Mouse (Mus musculus) midbrain, embryonic 14.5 days (tissue): Measurements from ENCODE around the gene Sbk3. TPM values are rescaled to one million over a fixed set of nuclear protein-coding genes. Genes with fewer than 3 reads are reported as not detected.

ENCODE experiments used
- ATAC-seq: fragments of 200-750 bp; cut with Nextera tagmentation; 2 replicates; pipeline ENCODE4 v1.8.0; 2017; ENCODE audit warnings: moderate number of reproducible peaks, moderate library complexity; ENCODE audit not compliant: low FRiP score, low TSS enrichment
- DNase-seq: peaks from one replicate; pipeline ENCODE4 v3.0.0-alpha.2; 2015
- H3K27ac ChIP-seq: fragments of 300-500 bp; sonication (generic); replicated peaks from 2 replicates; pipeline ENCODE4 v1.5.1; 2014; ENCODE audit warnings: mild to moderate bottlenecking, low read depth, low read length, moderate library complexity
- H3K27me3 ChIP-seq: fragments of 300-500 bp; sonication (generic); 2 replicates; pipeline ENCODE4 v1.6.1; 2014; ENCODE audit warnings: low read length, control low read depth, mixed read lengths; ENCODE audit not compliant: control insufficient read depth, insufficient read depth
- H3K36me3 ChIP-seq: fragments of 300-500 bp; sonication (generic); 2 replicates; pipeline ENCODE4 v1.6.1; 2014; ENCODE audit warnings: low read length, control low read depth; ENCODE audit not compliant: control insufficient read depth, insufficient read depth
- H3K4me1 ChIP-seq: fragments of 300-500 bp; sonication (generic); 2 replicates; pipeline ENCODE4 v1.6.1; 2014; ENCODE audit warnings: mild to moderate bottlenecking, antibody characterized with exemption, low read length, control low read depth; ENCODE audit not compliant: control insufficient read depth, insufficient read depth
- H3K4me2 ChIP-seq: fragments of 300-500 bp; sonication (generic); 2 replicates; pipeline ENCODE4 v1.6.1; 2014; ENCODE audit warnings: mild to moderate bottlenecking, low read length, moderate library complexity
- H3K4me3 ChIP-seq: fragments of 300-500 bp; sonication (generic); replicated peaks from 2 replicates; pipeline ENCODE4 v1.5.1; 2014; ENCODE audit warnings: low read depth, low read length
- H3K9ac ChIP-seq: fragments of 300-500 bp; sonication (generic); replicated peaks from 2 replicates; pipeline ENCODE4 v1.6.1; 2014; ENCODE audit warnings: mild to moderate bottlenecking, low read length, moderate library complexity
- H3K9me3 ChIP-seq: fragments of 300-500 bp; sonication (generic); 2 replicates; pipeline ENCODE4 v1.6.1; 2016; ENCODE audit warnings: low read length, control low read depth, mixed read lengths; ENCODE audit not compliant: control insufficient read depth
- WGBS: fragments of 180-500 bp; shearing (Covaris S2); extraction: QIAGEN DNeasy Blood & Tissue Kit; methylation state at CpG from one replicate; pipeline ENCODE4 v1.1.7; 2014; 5-methylcytosine and 5-hydroxymethylcytosine counted together
- polyA plus RNA-seq: library from polyadenylated mRNA; unstranded; fragments of >200 nt; fragmentation: Nextera tagmentation; extraction: Ambion mirVana; gene quantifications from 2 replicates; pipeline ENCODE4 v1.2.1, GENCODE M21; 2014

The Sbk3 gene
- polyA plus RNA-seq, 1 experiment from 2014 or later, result 0.89 TPM

- peaks cover 49% of the 10 kb centered on the region for H3K4me1 ChIP-seq
- peak; percentile 96 for DNase-seq
These were observed 47.9 kb downstream of the Sbk3 start for GRCm38 (mm10) chr7:4922931-4923565.

GRCm38 (mm10) chr7:4922508-4922907, 48.5 kb downstream of the Sbk3 start:
- H3K27me3 ChIP-seq, result no peaks in the 10 kb centered on the region
- ATAC-seq, result peak; percentile 85
- 0% methylated on average over 14 of the region's 14 CpGs for WGBS
- H3K9me3 ChIP-seq, result no peaks in the 10 kb centered on the region
- H3K4me1 ChIP-seq, result peaks cover 49% of the 10 kb centered on the region
- peak overlapping the region; percentile 91 for H3K4me2 ChIP-seq
- H3K36me3 ChIP-seq, result peaks cover 33% of the 10 kb centered on the region
- H3K9ac ChIP-seq, result peak overlapping the region; percentile 68
- peak overlapping the region; percentile 98 for H3K27ac ChIP-seq
- DNase-seq, result peak; percentile 96
- H3K4me3 ChIP-seq, result peak overlapping the region; percentile 41

More at GRCm38 (mm10) chr7:4922931-4923565, 47.9 kb downstream of the Sbk3 start:
- under 1% methylated on average over 14 of the region's 14 CpGs for WGBS
- ATAC-seq, result peak; percentile 60
- Histone ChIP-seq H3K4me2 (peak overlapping the region; percentile 91), H3K27ac (peak overlapping the region; percentile 98), H3K9me3 (no peaks in the 10 kb centered on the region), H3K9ac (peak overlapping the region; percentile 68), H3K4me3 (peak overlapping the region; percentile 41), H3K36me3 (peaks cover 29% of the 10 kb centered on the region), H3K27me3 (no peaks in the 10 kb centered on the region)

DNA sequence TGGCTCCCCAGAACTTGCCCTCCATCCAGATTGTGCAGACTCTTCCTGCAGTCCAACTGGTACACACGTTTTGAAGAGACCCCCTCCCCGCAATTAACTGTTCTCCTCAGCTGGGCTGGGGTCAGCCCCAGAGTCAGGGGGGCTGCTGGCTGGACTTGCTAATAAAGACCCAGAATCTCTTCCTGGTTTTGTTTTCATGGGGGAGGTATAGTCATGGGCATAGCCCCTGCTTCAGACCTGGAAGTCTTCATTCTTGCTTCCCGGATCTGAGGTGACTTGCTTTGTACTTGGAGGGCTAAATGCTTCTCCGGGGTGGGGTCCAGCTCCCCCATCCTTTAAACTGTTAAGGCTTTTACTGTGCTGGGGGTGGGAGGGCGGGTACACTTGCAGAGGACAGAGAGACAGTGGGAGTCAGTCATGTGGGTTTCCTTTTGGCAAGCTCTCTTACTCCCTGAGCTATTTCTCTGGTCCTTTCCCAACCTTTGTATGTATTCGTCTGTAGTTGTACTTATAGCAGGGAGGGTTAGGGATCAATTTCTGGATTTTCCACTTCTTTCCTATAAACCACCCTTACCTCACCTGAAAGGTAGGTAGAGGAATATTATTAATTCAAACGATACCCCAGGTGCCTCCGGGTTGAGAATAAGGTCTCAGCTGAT, 49.0 kb downstream of the Sbk3 start, which contains the start of gene Nat14:
Gene Nat14 (plus strand): TSS at position 205 of the 659 bp plus-strand sequence.
- ATAC-seq (no peak; the same call in 1 of the 2 replicates), DNase-seq (no peak)
- no peaks in the 10 kb centered on the region for H3K9me3 ChIP-seq
- H3K36me3 ChIP-seq, result peaks cover 33% of the 10 kb centered on the region
- H3K9ac ChIP-seq, result peak within 1 kb of the TSS; percentile 68
- peaks cover 52% of the 10 kb centered on the region for H3K4me1 ChIP-seq
- H3K4me3 ChIP-seq, result peak within 1 kb of the TSS; percentile 41
- H3K27ac ChIP-seq, result peak within 1 kb of the TSS; percentile 98
- no peaks in the 10 kb centered on the region for H3K27me3 ChIP-seq
- H3K4me2 ChIP-seq, result peak within 1 kb of the TSS; percentile 91
- 21% methylated on average over 8 of the region's 8 CpGs for WGBS

GRCm38 (mm10) chr7:4920976-4921823, 49.8 kb downstream of the Sbk3 start:
- Histone ChIP-seq H3K9me3 (no peaks in the 10 kb centered on the region), H3K36me3 (peaks cover 33% of the 10 kb centered on the region), H3K9ac (peak overlapping the region; percentile 68; the same call in 1 of the 2 replicates), H3K27me3 (no peaks in the 10 kb centered on the region), H3K27ac (peak overlapping the region; percentile 98), H3K4me2 (peak overlapping the region; percentile 91), H3K4me3 (no peak overlapping the region), H3K4me1 (peaks cover 59% of the 10 kb centered on the region)
- ATAC-seq (no peak), DNase-seq (no peak)
- 56% methylated on average over 23 of the region's 23 CpGs for WGBS

DNA sequence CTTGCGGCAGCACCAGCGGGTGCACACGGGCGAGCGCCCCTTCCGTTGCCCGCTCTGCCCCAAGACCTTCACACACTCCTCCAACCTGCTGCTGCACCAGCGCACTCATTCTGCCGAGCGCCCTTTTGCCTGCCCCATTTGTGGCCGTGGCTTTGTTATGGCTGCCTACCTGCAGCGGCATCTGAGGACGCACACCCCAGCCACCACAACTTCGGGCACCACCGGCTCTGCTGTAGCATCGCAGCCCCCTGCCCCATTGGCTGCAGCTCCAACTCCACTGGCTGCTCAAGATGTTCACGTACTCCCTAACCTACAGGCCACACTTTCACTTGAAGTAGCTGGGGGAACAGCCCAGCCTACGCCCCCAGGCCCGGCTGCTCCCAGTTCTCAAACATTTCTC, 50.5 kb downstream of the Sbk3 start:
- WGBS, result 88% methylated on average over 19 of the region's 19 CpGs
- no peaks in the 10 kb centered on the region for H3K9me3 ChIP-seq
- DNase-seq, result no peak
- no peak overlapping the region; the same call in 1 of the 2 replicates for H3K9ac ChIP-seq
- peaks cover 54% of the 10 kb centered on the region for H3K4me1 ChIP-seq
- peak overlapping the region; percentile 98 for H3K27ac ChIP-seq
- H3K27me3 ChIP-seq, result no peaks in the 10 kb centered on the region
- H3K4me2 ChIP-seq, result no peak overlapping the region
- H3K4me3 ChIP-seq, result no peak overlapping the region
- peaks cover 33% of the 10 kb centered on the region for H3K36me3 ChIP-seq
- ATAC-seq, result no peak

DNA sequence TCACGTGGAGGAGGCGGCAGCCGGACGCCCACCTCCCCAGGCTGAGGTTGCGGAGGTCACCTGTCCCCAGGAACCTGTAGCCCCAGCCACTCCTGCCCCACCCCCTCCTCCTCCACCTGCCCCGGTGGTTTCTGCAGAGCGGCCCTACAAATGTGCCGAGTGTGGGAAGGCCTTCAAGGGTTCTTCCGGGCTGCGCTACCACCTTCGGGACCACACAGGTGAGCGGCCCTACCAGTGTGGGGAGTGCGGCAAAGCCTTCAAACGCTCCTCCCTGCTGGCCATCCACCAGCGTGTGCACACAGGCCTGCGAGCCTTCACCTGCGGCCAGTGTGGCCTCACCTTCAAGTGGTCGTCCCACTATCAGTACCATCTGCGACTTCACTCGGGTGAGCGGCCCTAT, 51.0 kb downstream of the Sbk3 start:
- DNase-seq (no peak), ATAC-seq (no peak)
- Histone ChIP-seq H3K27ac (peak overlapping the region; percentile 98; the same call in 1 of the 2 replicates), H3K4me2 (no peak overlapping the region), H3K9ac (no peak overlapping the region), H3K9me3 (no peaks in the 10 kb centered on the region), H3K36me3 (peaks cover 33% of the 10 kb centered on the region), H3K4me1 (peaks cover 49% of the 10 kb centered on the region), H3K27me3 (no peaks in the 10 kb centered on the region), H3K4me3 (no peak overlapping the region)
- 92% methylated on average over 21 of the region's 21 CpGs for WGBS

GRCm38 (mm10) chr7:4919096-4919495, 51.9 kb downstream of the Sbk3 start:
- Histone ChIP-seq H3K4me3 (no peak overlapping the region), H3K27ac (no peak overlapping the region), H3K4me2 (no peak overlapping the region), H3K27me3 (no peaks in the 10 kb centered on the region), H3K36me3 (peaks cover 33% of the 10 kb centered on the region), H3K9ac (no peak overlapping the region), H3K9me3 (no peaks in the 10 kb centered on the region), H3K4me1 (peaks cover 47% of the 10 kb centered on the region)
- 86% methylated on average over 21 of the region's 21 CpGs for WGBS
- DNase-seq (no peak), ATAC-seq (no peak)

- Histone ChIP-seq H3K4me2 (no peak overlapping the region), H3K4me3 (no peak overlapping the region), H3K27ac (no peak overlapping the region), H3K4me1 (peaks cover 43% of the 10 kb centered on the region), H3K9ac (no peak overlapping the region), H3K9me3 (no peaks in the 10 kb centered on the region), H3K36me3 (peaks cover 33% of the 10 kb centered on the region), H3K27me3 (no peaks in the 10 kb centered on the region)
- DNase-seq (no peak), ATAC-seq (no peak)
- 94% methylated on average over 15 of the region's 15 CpGs for WGBS
These were observed 52.3 kb downstream of the Sbk3 start for GRCm38 (mm10) chr7:4918681-4919080.
